Mouse (Mus musculus) sigmoid colon, adult 10 weeks (tissue): ENCODE data around the gene Defb33. TPM values are rescaled to one million over a fixed set of nuclear protein-coding genes. Genes with fewer than 3 reads are reported as not detected.

Experiments
- polyA plus RNA-seq: library from polyadenylated mRNA; stranded (reverse); fragments of 350-450 nt; fragmentation: Illumina TruSeq; extraction: RNeasy Lipid Tissue Mini Kit (QIAGEN cat#74804); gene quantifications from one replicate; pipeline ENCODE4 v1.2.3, GENCODE M21; 2014; ENCODE audit warnings: low read depth, low replicate concordance

Defb33 gene
- polyA plus RNA-seq: not detected

DNA sequence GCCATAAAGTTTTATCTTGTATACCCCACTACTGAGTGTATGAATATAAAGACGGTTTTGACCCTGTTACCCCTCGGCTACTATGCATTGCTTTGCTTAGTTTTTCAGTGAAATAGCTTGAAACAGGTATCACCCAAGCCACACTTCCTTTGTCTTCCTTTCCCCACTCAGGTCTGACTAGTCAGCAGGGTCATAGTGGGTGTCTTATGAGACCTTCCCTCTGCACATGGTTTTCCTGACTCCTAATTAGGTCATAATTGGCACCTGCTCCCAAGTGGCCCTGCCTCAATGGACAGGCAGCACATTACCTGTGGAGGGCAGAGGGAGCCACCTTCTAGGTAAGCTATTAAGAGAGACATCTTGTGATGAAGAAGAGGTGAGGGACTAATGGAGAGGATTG lies at the start of gene Defb33:
TSS of gene Defb33 (plus strand) at position 301 of the 400 bp plus-strand sequence.

DNA sequence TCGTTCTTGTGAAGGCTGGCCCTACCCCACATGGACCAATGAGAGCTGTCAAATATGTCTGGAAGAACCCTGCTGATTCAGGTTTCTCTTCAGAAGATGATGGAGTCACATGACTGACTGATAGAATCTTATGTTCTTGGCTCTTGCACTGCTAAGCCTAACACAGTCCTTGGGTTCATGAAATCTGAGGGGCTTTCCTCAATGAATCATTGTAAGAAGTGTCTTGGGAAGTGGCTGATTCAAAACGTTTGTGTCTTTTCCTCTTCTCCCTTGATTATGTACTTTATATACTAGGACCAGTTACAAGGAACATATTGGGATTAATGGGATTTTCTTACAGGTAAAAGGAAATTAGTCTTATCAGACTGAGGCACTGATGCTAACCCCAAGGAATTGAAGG lies 10.1 kb downstream of the Defb33 start, which contains the start of gene Gm15056:
TSS of gene Gm15056 (minus strand) at position 101 of the 400 bp plus-strand sequence.

DNA sequence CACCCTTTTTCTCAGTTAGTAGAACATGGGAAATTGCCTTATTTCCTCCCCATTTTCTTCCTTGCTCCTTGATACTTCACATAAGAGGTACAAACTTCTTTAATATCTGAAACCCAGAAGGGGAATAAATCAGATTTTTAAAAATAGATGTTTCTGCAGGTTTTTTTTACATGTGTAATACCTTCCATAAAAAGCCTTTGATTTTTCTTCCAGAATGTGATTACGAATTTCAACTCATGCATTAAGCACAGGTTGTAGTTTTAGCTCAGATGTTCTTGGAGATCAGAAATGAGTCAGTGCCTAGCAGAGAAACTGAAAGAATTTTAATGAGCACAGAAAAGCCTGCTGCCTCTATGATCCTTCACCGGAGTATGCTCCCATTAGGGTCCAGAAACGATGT lies 29.5 kb downstream of the Defb33 start, which contains the start of gene Gm6040:
TSS of gene Gm6040 (minus strand) at position 101 of the 400 bp plus-strand sequence.

DNA sequence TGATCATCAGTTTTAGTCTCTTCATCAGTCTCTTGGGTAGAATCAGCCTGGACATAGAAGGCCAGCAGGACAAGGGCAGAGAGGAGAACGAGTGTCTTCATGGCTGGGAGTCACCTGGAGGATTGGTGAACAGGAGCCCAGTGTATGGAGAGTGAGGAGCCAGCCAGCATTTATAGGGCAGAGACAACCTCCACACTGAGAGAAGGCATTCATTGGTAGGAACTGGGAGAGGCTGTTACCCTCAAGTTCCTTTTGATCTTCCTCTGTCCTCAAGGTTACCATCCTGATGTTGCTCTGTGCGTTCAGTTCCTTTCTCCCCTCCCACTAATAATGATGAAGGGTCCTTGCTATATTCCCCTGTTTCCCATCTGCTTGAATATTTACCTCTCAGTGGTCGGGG lies 52.1 kb downstream of the Defb33 start, which contains the start of gene AY761185:
TSS of gene AY761185 (minus strand) at position 101 of the 400 bp plus-strand sequence.

Other genes starting within 250 kb of the Defb33 start
- not detected for gene Gm15056, start 10.0 kb downstream of the Defb33 start, polyA plus RNA-seq
- gene Gm6040, start 29.4 kb downstream of the Defb33 start, polyA plus RNA-seq: not detected
- not detected for gene AY761185, start 52.0 kb downstream of the Defb33 start, polyA plus RNA-seq
- not detected for gene Defa21, start 132.9 kb downstream of the Defb33 start, polyA plus RNA-seq
- not detected for gene Defa23, start 162.4 kb downstream of the Defb33 start, polyA plus RNA-seq
- gene Defa35, start 172.4 kb downstream of the Defb33 start, polyA plus RNA-seq: not detected
- gene Defa25, start 191.8 kb downstream of the Defb33 start, polyA plus RNA-seq: not detected
- not detected for gene Gm14851, start 203.4 kb downstream of the Defb33 start, polyA plus RNA-seq
- gene Defa30, start 242.0 kb downstream of the Defb33 start, polyA plus RNA-seq: not detected